Comparison of ENCODE assay signal across 13 mouse cellular contexts in genomic region chr1:193054401-193054800, GRCm38 (mm10). TPM values are rescaled to one million over a fixed set of nuclear protein-coding genes. Genes with fewer than 3 reads are reported as not detected.
"Had no signal": no experiment of that assay in that cellular context is flagged by ENCODE, and none has a peak within 500 bp of the region (broad histone marks: within the 10 kb centered on the region; RNA-seq: fewer than 3 reads in every experiment).

No protein-coding gene starts in this region.

- H3K27me3 ChIP-seq: kidney, embryonic 15.5 days; limb, embryonic 13.5 days; midbrain, embryonic 13.5 days; stomach, embryonic 15.5 days had no signal

- H3K36me3 ChIP-seq: kidney, embryonic 15.5 days; limb, embryonic 13.5 days; midbrain, embryonic 13.5 days; stomach, embryonic 15.5 days had no signal

- H3K27ac ChIP-seq: kidney, embryonic 15.5 days; limb, embryonic 13.5 days; liver, embryonic 14.5 days; midbrain, embryonic 13.5 days; stomach, embryonic 15.5 days had no signal

- H3K4me1 ChIP-seq: kidney, embryonic 15.5 days; limb, embryonic 13.5 days; midbrain, embryonic 13.5 days; stomach, embryonic 15.5 days had no signal

- H3K4me2 ChIP-seq: kidney, embryonic 15.5 days; limb, embryonic 13.5 days; midbrain, embryonic 13.5 days; stomach, embryonic 15.5 days had no signal

- DNase-seq: kidney, postnatal 14 days; lung, adult 18-20 months; lung, postnatal 36 days; right cerebral cortex, postnatal 14 days; thymus, adult 2 months; thymus, postnatal 25 days had no signal

- ATAC-seq: midbrain, embryonic 13.5 days had no signal

- H3K9ac ChIP-seq: kidney, embryonic 15.5 days; limb, embryonic 13.5 days; liver, embryonic 14.5 days; midbrain, embryonic 13.5 days; stomach, embryonic 15.5 days had no signal

- H3K4me3 ChIP-seq: kidney, embryonic 15.5 days; limb, embryonic 13.5 days; midbrain, embryonic 13.5 days; stomach, embryonic 15.5 days had no signal

- H3K9me3 ChIP-seq: kidney, embryonic 15.5 days; limb, embryonic 13.5 days; midbrain, embryonic 13.5 days; stomach, embryonic 15.5 days had no signal

RNA-seq across cellular contexts. Expression of gene Syt14, which starts 18.8 kb away (rescaled TPM):
- total RNA-seq: megakaryocyte progenitor cell, adult 5-6 weeks had no signal
- polyA plus RNA-seq: liver, adult 2 months had no signal
